Mouse (Mus musculus) forebrain, embryonic 10.5 days (tissue): ENCODE results near the gene Rom1. TPM values are rescaled to one million over a fixed set of nuclear protein-coding genes. Genes with fewer than 3 reads are reported as not detected.
A peak's percentile ranks its signal among the peaks of the same experiment; 100 is the strongest.

Experiments
- DNase-seq: peaks from one replicate; pipeline ENCODE4 v3.0.0-alpha.2; 2017; ENCODE audit warnings: low spot score; ENCODE audit errors: extremely low spot score
- H3K27ac ChIP-seq: fragments of 300-500 bp; sonication (generic); 2 replicates; pipeline ENCODE4 v1.5.1; 2016; ENCODE audit warnings: mild to moderate bottlenecking
- H3K27me3 ChIP-seq: fragments of 300-500 bp; sonication (generic); 2 replicates; pipeline ENCODE4 v1.6.1; 2016; ENCODE audit warnings: mild to moderate bottlenecking; ENCODE audit not compliant: poor library complexity, severe bottlenecking
- H3K36me3 ChIP-seq: fragments of 300-500 bp; sonication (generic); replicated peaks from 2 replicates; pipeline ENCODE4 v1.6.1; 2016; ENCODE audit warnings: mild to moderate bottlenecking, moderate library complexity
- H3K4me1 ChIP-seq: fragments of 300-500 bp; sonication (generic); 2 replicates; pipeline ENCODE4 v1.6.1; 2016
- H3K4me3 ChIP-seq: fragments of 300-500 bp; sonication (generic); 2 replicates; pipeline ENCODE4 v1.5.1; 2016; ENCODE audit warnings: mild to moderate bottlenecking, moderate library complexity
- H3K9me3 ChIP-seq: fragments of 300-500 bp; sonication (generic); 2 replicates; pipeline ENCODE4 v1.6.1; 2016; ENCODE audit warnings: mild to moderate bottlenecking, moderate library complexity
- WGBS: fragments of 180-500 bp; shearing (Covaris S2); methylation state at CpG from one replicate; pipeline ENCODE4 v1.1.7; 2016; 5-methylcytosine and 5-hydroxymethylcytosine counted together
- polyA plus RNA-seq: library from polyadenylated mRNA; unstranded; fragments of >200 nt; fragmentation: Nextera tagmentation; extraction: Ambion mirVana; gene quantifications from 2 replicates; pipeline ENCODE4 v1.2.1, GENCODE M21; 2016

Gene Rom1
- polyA plus RNA-seq, 1 experiment from 2014 or later, result 3.7 TPM

DNA sequence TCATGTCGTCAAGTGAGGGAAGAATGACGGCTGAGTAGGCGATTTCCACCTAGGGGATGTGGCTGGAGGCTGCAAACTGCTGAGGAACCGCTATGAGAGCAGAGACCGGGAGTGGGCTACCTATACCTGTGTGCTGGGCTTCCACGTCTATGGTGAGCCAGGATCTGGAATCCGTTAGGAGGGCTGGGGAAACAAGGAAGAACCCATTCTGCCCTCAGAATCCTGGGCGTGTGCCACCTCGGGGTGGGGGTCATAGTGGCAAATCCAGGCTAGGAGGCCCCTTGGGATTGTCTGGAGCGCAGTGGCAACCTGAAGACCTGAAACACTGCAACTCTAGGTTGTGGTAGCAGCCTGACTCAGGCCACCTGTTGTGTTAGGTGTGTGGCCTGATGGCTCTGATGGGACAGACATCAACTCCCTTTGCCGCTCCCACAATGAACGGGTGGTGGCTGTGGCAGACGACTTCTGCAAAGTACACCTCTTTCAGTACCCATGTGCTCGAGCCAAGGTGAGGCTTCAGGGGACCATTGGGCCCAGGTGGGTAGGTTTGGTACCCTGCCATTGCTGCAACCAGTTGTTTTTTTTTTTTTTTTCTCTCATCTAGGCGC lies 11.5 kb upstream of the Rom1 start:
- Histone ChIP-seq H3K4me3 (peak overlapping the region; percentile 69), H3K27me3 (no peaks in the 10 kb centered on the region), H3K4me1 (peaks cover 42% of the 10 kb centered on the region), H3K27ac (peak overlapping the region; percentile 99), H3K9me3 (no peaks in the 10 kb centered on the region), H3K36me3 (peaks cover 67% of the 10 kb centered on the region)
- no peak for DNase-seq
- 82% methylated on average over 15 of the region's 15 CpGs for WGBS

GRCm38 (mm10) chr19:8936736-8937135 lies 7.6 kb upstream of the Rom1 start:
- Histone ChIP-seq H3K4me1 (peaks cover 15% of the 10 kb centered on the region), H3K4me3 (no peak overlapping the region), H3K36me3 (peaks cover 69% of the 10 kb centered on the region), H3K9me3 (no peaks in the 10 kb centered on the region), H3K27ac (no peak overlapping the region), H3K27me3 (no peaks in the 10 kb centered on the region)
- WGBS, result 84% methylated on average over 2 of the region's 2 CpGs
- DNase-seq, result no peak

DNA sequence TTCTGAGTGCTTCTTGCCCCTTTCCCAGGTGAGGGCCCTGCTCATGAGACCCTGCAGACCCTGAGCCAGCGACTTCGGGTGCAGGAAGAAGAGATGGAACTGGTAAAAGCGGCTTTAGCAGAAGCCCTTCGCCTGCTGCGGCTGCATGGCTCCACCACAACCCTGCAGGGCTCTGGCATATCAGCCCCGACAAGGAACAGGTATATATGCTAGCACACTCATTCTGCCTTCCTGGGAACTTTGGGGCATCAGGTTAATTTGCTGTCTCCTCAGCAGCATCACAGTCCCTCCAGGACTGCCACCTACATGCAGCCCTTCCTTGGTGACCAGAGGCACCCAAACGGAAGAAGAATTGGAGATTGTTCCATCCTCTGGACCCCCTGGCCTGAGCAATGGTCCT lies 1.6 kb upstream of the Rom1 start:
- 83% methylated on average over 7 of the region's 7 CpGs for WGBS
- peaks cover 28% of the 10 kb centered on the region for H3K4me1 ChIP-seq
- H3K9me3 ChIP-seq, result no peaks in the 10 kb centered on the region
- H3K36me3 ChIP-seq, result peaks cover 65% of the 10 kb centered on the region
- no peak for DNase-seq
- 0 out of 2 replicates have a peak overlapping the region, but pooled peaks have one; percentile 89 for H3K27ac ChIP-seq
- H3K4me3 ChIP-seq, result peak overlapping the region; percentile 77
- no peaks in the 10 kb centered on the region for H3K27me3 ChIP-seq

DNA sequence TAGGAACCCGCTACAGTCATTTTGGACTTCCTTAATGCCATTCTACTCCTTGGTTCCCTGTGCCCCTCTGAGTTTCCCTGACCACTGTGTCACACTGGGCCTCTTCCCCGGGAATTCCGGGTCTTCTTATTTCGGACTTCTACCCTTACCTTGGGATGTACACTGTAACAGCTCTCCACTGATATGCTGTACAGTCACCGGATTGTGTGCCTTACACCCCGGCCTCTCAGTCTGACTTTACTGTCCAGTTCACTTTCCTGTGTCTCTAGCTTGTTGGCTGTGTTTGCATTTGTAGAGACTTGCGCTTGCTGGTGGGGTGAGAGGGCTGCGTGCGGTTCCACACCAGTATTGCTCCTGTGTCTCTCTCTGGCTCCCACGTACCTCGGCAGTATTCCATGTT lies 961 bp upstream of the Rom1 start:
- peaks cover 28% of the 10 kb centered on the region for H3K4me1 ChIP-seq
- WGBS, result 14% methylated on average over 11 of the region's 11 CpGs
- DNase-seq, result no peak
- H3K9me3 ChIP-seq, result no peaks in the 10 kb centered on the region
- H3K4me3 ChIP-seq, result peak overlapping the region; percentile 77
- H3K27me3 ChIP-seq, result no peaks in the 10 kb centered on the region
- H3K27ac ChIP-seq, result peak overlapping the region; percentile 89
- H3K36me3 ChIP-seq, result peaks cover 65% of the 10 kb centered on the region

DNA sequence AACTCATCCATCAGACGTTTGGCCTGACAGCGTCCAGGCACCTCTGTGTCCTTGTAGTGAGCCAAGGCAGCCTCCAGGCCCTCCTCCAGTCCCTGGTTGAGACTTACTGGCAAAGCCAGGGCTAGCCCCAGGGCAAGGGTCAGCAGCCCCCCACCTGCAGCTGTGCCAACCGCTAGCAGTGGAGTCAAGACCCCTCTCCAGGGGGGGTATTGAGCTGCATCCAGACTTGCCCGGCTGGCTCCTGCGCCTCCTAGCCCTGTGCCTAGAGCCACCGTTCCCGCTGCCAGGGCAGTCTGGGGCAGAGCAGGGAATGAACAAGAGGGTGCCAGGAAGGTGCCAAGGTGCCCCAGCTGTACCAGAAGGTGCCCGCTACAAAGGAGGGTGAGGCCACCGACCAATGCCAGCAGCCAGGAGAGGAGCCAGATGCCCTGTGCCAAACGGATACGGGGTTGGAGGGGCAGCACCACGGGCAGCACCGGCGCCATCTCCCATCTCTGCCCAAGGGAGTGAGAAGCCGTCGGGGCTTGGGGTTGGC lies 400 bp downstream of the Rom1 start:
- peaks cover 57% of the 10 kb centered on the region for H3K36me3 ChIP-seq
- 11% methylated on average over 16 of the region's 16 CpGs for WGBS
- DNase-seq, result no peak
- H3K4me3 ChIP-seq, result peak overlapping the region; percentile 77
- no peaks in the 10 kb centered on the region for H3K27me3 ChIP-seq
- H3K9me3 ChIP-seq, result no peaks in the 10 kb centered on the region
- peaks cover 28% of the 10 kb centered on the region for H3K4me1 ChIP-seq
- peak overlapping the region; percentile 89 for H3K27ac ChIP-seq

DNA sequence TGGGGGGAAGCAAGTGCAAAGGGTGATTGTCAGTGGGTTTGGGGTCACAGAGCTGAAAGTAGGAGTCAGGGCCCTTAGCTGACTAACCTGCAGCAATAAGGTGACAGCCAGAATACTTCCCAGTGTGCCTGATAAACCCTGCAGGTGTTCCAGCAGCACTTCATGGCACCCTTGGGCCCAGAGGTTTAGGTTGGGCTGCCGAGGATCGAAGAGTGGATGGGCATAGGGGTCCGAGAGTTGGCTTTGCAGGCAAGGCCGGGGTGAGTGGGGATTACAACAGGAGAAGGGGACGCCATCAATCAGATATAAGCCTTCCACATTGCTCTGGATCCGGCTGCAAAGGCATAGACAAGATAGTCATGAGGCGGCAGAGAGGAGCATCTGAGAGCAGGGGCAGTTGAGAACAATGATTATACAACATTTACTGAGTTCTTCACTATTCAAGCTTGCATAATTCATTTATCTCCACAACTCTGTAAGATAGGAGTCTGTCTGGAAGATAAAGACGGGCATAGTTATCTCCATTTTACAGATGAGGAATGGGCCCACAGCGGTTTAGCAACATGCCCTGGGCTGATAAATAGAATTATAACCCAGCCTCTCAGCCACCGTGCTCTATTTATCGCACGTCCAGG lies 1.1 kb downstream of the Rom1 start:
- no peaks in the 10 kb centered on the region for H3K27me3 ChIP-seq
- H3K36me3 ChIP-seq, result peaks cover 52% of the 10 kb centered on the region
- H3K27ac ChIP-seq, result no peak overlapping the region

GRCm38 (mm10) chr19:8926766-8927165 lies 2.4 kb downstream of the Rom1 start:
- Histone ChIP-seq H3K4me1 (peaks cover 33% of the 10 kb centered on the region), H3K9me3 (no peaks in the 10 kb centered on the region), H3K27ac (no peak overlapping the region), H3K4me3 (no peak overlapping the region), H3K36me3 (peaks cover 58% of the 10 kb centered on the region), H3K27me3 (no peaks in the 10 kb centered on the region)
- no peak for DNase-seq
- 96% methylated on average over 2 of the region's 2 CpGs for WGBS

More for the DNA sequence above, 1.1 kb downstream of the Rom1 start:
- Histone ChIP-seq H3K4me1 (peaks cover 28% of the 10 kb centered on the region), H3K4me3 (0 out of 2 replicates have a peak overlapping the region, but pooled peaks have one; percentile 77), H3K9me3 (no peaks in the 10 kb centered on the region)
- WGBS, result 89% methylated on average over 12 of the region's 12 CpGs
- DNase-seq, result no peak

- Histone ChIP-seq H3K27ac (no peak overlapping the region), H3K9me3 (no peaks in the 10 kb centered on the region), H3K36me3 (peaks cover 42% of the 10 kb centered on the region), H3K4me3 (peak overlapping the region; percentile 89), H3K4me1 (peaks cover 24% of the 10 kb centered on the region), H3K27me3 (no peaks in the 10 kb centered on the region)
- no peak for DNase-seq
- WGBS, result 77% methylated on average over 9 of the region's 9 CpGs
Observed at GRCm38 (mm10) chr19:8921741-8922140, 7.4 kb downstream of the Rom1 start.

- Histone ChIP-seq H3K4me1 (peaks cover 24% of the 10 kb centered on the region), H3K27ac (peak overlapping the region; percentile 92), H3K36me3 (peaks cover 42% of the 10 kb centered on the region), H3K27me3 (no peaks in the 10 kb centered on the region), H3K4me3 (peak overlapping the region; percentile 89), H3K9me3 (no peaks in the 10 kb centered on the region)
- 2% methylated on average over 6 of the region's 6 CpGs for WGBS
- DNase-seq, result peak; percentile 38
Observed at GRCm38 (mm10) chr19:8920836-8921291, 8.3 kb downstream of the Rom1 start.

- Histone ChIP-seq H3K27ac (peak within 1 kb of the TSS; percentile 92), H3K4me1 (peaks cover 24% of the 10 kb centered on the region), H3K9me3 (no peaks in the 10 kb centered on the region), H3K36me3 (peaks cover 42% of the 10 kb centered on the region), H3K27me3 (no peaks in the 10 kb centered on the region), H3K4me3 (peak within 1 kb of the TSS; percentile 89)
- 3% methylated on average over 50 of the region's 50 CpGs for WGBS
- DNase-seq, result peak; percentile 96
Observed at GRCm38 (mm10) chr19:8920073-8920736, 9.0 kb downstream of the Rom1 start, which contains the start of gene B3gat3. B3gat3 (plus strand) TSS chr19:8920374.

GRCm38 (mm10) chr19:8919684-8920072 lies 9.5 kb downstream of the Rom1 start:
- no peak for DNase-seq
- Histone ChIP-seq H3K4me3 (peak overlapping the region; percentile 89), H3K36me3 (peaks cover 45% of the 10 kb centered on the region), H3K9me3 (no peaks in the 10 kb centered on the region), H3K27me3 (no peaks in the 10 kb centered on the region), H3K27ac (peak overlapping the region; percentile 92), H3K4me1 (peaks cover 24% of the 10 kb centered on the region)
- 68% methylated on average over 6 of the region's 6 CpGs for WGBS

DNA sequence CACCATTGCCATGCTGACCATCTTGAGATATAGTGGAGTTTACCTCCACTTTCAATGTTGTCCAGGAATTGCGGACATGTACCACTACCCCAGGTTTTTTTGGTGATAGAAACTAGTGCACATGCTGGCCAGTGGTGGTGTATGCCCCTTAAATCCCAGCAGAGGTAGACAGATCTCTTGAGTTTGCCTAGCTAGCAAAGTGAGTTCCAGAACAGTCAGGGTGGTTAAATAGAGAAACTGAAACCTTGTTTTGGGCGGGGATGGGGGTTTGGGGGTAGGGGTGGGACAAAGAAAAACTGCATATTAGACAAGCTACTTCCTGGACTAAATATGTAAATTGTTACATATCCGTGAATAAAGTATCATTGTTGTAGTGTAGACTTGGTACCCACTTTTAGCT lies 10.2 kb downstream of the Rom1 start:
- DNase-seq, result no peak
- no peak overlapping the region for H3K4me3 ChIP-seq
- H3K27me3 ChIP-seq, result no peaks in the 10 kb centered on the region
- no peaks in the 10 kb centered on the region for H3K9me3 ChIP-seq
- peaks cover 48% of the 10 kb centered on the region for H3K36me3 ChIP-seq
- peaks cover 24% of the 10 kb centered on the region for H3K4me1 ChIP-seq
- 94% methylated on average over 3 of the region's 3 CpGs for WGBS
- no peak overlapping the region for H3K27ac ChIP-seq

DNA sequence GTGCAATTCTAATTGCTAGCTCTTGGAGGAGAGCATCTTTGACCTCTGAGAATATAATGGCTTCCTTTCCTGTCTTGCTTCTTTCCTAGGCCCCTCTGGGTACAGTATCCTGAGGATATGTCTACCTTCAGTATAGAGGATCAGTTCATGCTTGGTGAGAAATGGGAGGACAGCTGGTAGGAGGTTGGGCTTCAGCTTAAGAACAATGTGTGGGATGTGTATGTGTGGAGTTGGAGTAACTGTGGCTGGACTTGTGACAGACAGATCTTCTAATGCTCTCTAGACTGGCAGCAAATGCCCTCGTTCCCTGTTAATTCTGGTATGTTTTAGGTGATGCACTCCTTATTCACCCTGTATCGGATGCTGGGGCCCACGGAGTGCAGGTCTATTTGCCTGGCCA lies 14.9 kb downstream of the Rom1 start:
- H3K4me1 ChIP-seq, result no peaks in the 10 kb centered on the region
- H3K27ac ChIP-seq, result no peak overlapping the region
- H3K9me3 ChIP-seq, result no peaks in the 10 kb centered on the region
- DNase-seq, result no peak
- peaks cover 84% of the 10 kb centered on the region for H3K36me3 ChIP-seq
- no peaks in the 10 kb centered on the region for H3K27me3 ChIP-seq
- 96% methylated on average over 3 of the region's 3 CpGs for WGBS
- no peak overlapping the region for H3K4me3 ChIP-seq
